Mouse (Mus musculus) heart, adult 9 months (tissue): ENCODE results near the gene Sacm1l.

Experiments
- DNase-seq, 2 experiments: peaks; one replicate each; pipeline ENCODE4 v3.0.0; 2022; ENCODE audit warnings: low spot score in 2 of 2

The Sacm1l gene

GRCm38 (mm10) chr9:123509638-123510604, 19.6 kb upstream of the Sacm1l start:
- DNase-seq: no peak

- no peak for DNase-seq
Measured at GRCm38 (mm10) chr9:123510926-123511325, 18.6 kb upstream of the Sacm1l start.

- DNase-seq: no peak
Measured at GRCm38 (mm10) chr9:123512482-123512881, 17.1 kb upstream of the Sacm1l start.

GRCm38 (mm10) chr9:123515087-123515486, 14.5 kb upstream of the Sacm1l start:
- no peak for DNase-seq

- peak in 1 of 2 experiments; percentile 41 for DNase-seq
Measured at GRCm38 (mm10) chr9:123516641-123517385, 12.7 kb upstream of the Sacm1l start.

DNA sequence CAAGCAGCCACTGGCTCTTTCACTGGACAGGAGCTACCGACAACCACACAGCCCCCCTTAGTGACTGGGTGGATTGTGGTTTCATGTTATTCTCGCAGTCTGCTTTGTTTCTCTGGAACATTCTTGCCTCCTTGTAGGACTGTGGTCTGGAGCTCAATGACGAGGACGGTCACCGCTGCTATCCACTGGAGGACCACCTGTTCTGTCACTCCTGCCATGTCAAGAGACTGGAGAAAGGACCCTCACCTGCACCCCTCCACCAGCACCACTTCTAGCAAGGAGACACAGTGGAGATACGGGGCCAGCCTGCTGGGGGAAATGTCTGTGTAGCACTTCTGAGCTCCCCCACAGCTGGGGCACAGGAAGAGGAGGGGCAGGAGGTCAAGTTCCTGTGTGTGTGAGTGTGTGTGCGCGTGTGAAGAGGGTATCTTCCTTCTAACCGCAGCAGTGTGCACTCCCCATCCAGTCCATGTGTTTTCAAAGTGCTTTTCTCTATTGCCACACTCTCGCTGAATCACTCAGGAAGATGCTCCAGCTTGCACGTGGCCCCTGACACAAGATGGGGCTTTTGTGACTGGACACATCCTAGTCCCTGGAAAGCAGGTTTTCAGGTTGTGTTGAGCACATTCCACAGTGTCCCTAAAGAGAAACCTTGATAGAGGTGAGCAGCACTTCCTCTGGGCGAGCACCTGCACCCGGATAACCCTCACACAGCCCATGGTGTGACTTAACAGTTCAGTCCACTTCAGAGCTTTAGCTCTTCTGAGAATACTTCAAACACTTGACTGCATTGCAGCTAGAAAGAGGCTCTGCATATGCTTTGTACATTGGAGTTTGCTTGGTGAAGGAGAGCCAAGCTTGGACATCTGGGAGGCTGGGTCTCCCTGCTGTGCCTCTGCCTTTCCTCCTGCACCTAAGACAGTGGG, 10.3 kb upstream of the Sacm1l start:
- no peak for DNase-seq

GRCm38 (mm10) chr9:123520735-123521134, 8.8 kb upstream of the Sacm1l start:
- no peak for DNase-seq

DNA sequence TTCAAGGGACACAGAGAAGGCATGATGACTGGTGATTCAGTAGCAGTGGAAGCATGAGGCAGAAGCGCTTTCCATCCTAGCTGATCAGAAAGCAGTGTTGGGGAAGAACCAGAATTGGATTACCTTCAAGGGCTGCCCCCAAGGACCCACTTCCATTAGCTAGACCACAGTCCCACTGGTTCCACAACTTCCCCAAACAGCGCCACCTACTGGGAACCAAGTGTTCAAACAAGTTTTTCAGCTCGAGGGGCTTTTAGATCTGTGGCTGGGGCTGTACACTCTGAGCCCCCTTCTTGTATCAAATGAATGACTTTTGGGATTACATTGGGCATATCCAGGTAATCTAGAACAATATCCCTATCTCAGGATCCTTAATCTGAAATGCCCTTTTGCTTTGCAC, 5.9 kb upstream of the Sacm1l start:
- DNase-seq: no peak

DNA sequence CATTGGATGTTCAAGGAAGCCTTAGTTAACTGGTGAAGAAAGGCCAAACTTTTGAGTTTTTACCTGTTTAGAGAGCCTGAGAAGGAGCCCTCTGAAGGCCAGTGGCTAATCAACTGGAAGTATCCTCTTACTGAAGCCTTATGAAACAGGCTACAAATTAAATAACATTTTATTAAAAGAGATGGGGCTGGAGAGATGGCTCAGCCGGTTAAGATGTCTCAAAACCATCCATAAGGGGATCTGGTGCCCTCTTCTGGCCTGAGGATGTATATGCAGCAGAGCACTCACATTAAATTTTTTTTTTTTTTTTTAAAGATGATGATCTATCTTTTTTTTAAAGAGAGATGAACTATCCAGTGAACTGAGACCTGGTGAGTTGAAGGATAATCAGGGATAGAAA, 4.5 kb upstream of the Sacm1l start:
- peak in 1 of 2 experiments; percentile 58 for DNase-seq

DNA sequence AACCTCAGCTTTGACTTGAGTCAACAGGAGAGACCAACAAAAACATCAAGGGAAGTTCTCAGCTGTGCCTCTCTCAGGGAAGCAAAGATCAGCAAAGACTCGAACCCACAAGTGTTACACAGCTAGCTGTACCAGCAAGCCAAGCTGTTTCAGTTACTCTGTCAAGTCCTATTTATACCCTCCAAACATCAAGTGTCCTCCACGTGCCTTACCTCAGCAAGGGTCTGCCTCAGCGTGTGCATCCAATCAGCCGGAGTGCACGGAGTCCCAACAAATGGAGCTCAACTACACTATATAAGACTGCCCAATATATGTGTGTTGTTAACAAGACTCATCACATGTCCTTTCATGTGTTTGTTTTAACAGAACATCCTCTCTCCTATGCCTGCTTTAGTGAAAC, 3.1 kb upstream of the Sacm1l start:
- DNase-seq: no peak

DNA sequence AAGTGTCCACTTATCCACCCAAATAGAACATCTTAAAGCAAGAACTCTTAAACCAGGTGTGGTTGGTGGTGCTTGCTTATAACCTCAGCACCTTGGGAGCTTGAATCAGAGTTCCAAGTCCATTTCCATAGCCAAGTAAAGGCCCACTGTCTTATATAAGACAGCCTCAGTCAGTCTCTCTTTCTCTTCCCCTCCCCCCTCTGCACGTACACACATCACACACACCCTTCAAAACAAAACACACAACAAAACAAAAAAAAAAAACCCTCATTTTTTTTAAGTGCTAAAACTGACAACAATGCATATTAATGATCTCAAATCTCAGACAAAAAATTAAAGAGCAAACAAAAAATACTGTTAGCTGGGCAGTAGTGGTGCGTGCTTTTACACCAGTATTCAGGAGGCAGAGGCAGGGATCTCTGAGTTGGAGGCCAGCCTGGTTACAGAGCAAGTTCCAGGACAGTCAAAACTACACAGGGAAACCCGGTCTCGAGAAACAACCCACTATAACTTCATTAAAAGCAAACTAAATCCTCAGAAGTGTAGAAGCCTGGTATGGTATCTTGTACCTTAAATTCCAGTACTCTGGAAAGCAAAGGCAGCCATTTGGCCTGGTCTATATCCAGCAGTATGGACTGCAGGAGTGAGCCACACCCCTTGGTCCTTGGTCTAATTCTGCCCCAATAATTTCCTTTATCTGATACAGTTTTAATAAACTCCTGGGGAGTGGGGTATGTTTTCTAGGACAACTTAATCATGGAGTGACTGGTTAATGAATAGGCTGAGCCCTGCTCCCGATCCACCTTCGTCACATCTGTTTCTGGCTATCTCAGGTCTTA, 1.3 kb upstream of the Sacm1l start:
- peak in 1 of 2 experiments; percentile 33 for DNase-seq

- DNase-seq: peak in 1 of 2 experiments; percentile 44
Measured at GRCm38 (mm10) chr9:123528926-123529295, 648 bp upstream of the Sacm1l start.

- no peak for DNase-seq
Measured at GRCm38 (mm10) chr9:123530158-123530475, 558 bp downstream of the Sacm1l start.

GRCm38 (mm10) chr9:123530566-123531130, 1.1 kb downstream of the Sacm1l start:
- DNase-seq: no peak

- DNase-seq: no peak
Measured at GRCm38 (mm10) chr9:123531234-123531633, 1.7 kb downstream of the Sacm1l start.

DNA sequence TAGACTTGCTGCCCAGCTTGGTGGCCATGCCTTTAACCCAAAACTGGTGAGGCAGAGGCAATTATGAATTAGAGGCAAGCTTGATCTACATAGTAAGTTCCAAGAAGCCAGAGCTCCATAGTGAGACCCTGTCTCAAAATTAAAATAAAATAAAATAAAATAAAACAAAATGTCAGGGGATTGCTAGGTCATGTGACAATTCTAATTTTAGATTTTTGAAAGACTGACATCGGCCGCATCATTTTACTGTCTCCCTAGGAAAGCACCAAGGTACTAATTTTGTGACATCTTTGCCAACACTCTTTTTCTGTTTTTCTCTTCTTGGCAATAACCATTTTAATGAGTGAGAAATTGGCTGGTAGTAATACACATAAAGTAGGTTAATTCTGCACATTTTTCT, 7.1 kb downstream of the Sacm1l start:
- no peak for DNase-seq

DNA sequence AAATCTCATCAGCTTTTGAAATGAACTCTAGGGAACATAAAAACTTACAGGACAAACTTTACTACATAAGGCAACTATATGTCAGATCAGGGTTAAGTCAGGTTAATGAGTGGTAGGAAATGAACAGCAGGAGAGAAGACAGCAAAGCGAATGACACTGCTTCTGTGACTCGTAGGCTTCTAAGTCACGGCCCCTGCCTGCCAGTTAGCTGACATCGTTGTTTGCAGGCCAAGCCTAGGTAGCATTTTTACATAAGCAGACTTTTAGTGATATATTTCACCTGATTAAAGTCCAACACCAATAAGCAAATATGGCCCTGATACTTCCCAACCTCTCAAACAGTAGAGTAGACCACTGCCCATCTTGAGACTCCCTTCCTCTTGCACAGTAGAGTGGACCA, 8.6 kb downstream of the Sacm1l start:
- DNase-seq: no peak

DNA sequence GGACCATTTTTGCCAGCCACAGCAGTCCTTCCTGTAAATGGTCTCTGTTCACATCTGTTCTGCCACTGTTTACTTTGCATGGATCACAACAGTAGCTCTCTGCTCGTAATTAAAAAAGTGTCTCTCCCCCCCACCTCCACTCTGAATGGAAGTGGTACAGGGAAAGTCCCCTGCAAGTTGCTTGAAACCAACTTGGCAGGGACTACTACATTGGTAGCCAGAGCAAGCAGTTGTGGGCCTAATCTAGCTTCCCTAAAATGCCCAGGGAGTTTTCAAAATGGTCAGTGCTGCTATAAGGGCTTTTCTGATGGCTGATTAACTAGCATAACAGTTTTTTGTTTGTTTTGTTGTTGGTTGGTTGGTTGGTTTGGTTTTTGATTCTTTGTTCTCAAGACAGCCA, 9.5 kb downstream of the Sacm1l start:
- no peak for DNase-seq

DNA sequence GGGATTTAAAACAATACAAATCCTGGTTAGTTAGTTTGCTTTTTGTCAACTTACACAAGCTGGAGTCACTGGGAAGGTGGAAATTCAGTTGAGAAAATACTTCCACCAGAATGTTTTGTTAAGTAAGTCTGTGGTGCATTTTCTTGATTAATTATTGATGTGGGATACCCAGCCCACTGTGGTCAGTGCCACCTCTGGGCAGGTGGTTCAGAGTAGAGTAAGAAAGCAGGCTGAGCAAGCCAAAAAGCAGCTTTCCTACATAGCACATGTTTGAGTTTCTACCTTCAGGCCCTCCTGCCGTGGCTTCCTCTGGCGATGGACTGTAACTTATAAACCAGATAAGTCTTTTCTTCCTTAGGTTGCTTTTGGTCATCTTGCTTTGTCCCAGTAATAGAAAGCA, 10.3 kb downstream of the Sacm1l start:
- no peak for DNase-seq

DNA sequence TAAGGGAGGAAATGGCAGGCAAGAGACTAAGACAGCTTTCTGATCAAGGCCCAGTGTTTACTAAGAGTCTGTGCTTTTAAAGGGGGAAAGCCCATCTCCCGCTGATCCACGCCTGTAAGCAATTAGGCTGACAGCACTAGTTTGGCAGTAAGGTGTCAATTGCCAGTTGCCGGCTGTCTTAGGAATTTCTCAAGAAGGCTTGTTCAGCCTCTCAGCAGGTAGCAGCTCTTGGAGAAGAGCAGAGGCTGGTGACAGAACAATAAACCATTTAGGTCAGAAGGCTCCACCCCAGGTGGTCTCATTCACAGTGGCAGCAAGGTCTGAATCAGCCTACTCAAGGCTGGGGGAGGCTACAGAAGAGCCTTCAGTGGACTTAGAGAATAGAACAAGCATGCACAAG, 25.0 kb downstream of the Sacm1l start:
- no peak for DNase-seq
